Mouse (Mus musculus) cortical plate, adult 2 months (tissue): Measurements from ENCODE around the gene AK157302.
"Not testable (repeated sequence)": the region's sequence is repeated elsewhere in the genome, so short reads cannot be mapped to it uniquely, and the experiment has no call there.

Experiments used
- CTCF ChIP-seq: fragments of 200-500 bp; IDR thresholded peaks from 2 replicates; pipeline ENCODE4 v1.5.1; 2011; ENCODE audit warnings: mild to moderate bottlenecking, control low read depth, low read length; ENCODE audit not compliant: insufficient read depth; ENCODE audit errors: extremely low read depth
- POLR2A ChIP-seq: fragments of 200-500 bp; IDR thresholded peaks from 2 replicates; pipeline ENCODE4 v1.6.1; 2011; ENCODE audit warnings: mild to moderate bottlenecking, low read length, control low read depth; ENCODE audit not compliant: insufficient read depth; ENCODE audit errors: extremely low read depth

GRCm38 (mm10) chr13:21501182-21501581, 6.2 kb downstream of the AK157302 start, which contains the start of gene Gm11273:
- TF ChIP-seq CTCF, POLR2A: not testable (repeated sequence)
